7 mouse cellular contexts compared by ENCODE assay signal in genomic region chr13:46872194-46872593, GRCm38 (mm10). TPM values are rescaled to one million over a fixed set of nuclear protein-coding genes. Genes with fewer than 3 reads are reported as not detected.
DNase-seq lines count a peak whose midpoint lies in the region; ATAC-seq lines count a peak whose summit lies in the region.

No protein-coding gene starts in this region.

- H3K4me3 ChIP-seq in heart, embryonic 16.5 days (ENCODE audit: low read length) = no peak overlapping the region

- H3K27me3 ChIP-seq in heart, embryonic 16.5 days (ENCODE audit: control insufficient read depth, insufficient read depth, low read length) = no peaks in the 10 kb centered on the region

- H3K9ac ChIP-seq in heart, embryonic 16.5 days (ENCODE audit: low read length) = peak overlapping the region; percentile 38; the same call in 1 of the 2 replicates

- H3K4me2 ChIP-seq in heart, embryonic 16.5 days (ENCODE audit: low read depth, low read length) = peak overlapping the region; percentile 13; the same call in 1 of the 2 replicates

- peak; percentile 24 for DNase-seq in left cerebral cortex, postnatal 4 days
- DNase-seq in left cerebral cortex, adult 9 months (ENCODE audit: low spot score in 2 of 2) = no peak
- DNase-seq in kidney, postnatal 4 days = peak; percentile 32 to 59
- peak; percentile 29 for DNase-seq in retina, embryonic 14.5 days (ENCODE audit: low spot score)
- no peak for DNase-seq in cerebellum, adult 9-11 months
- DNase-seq in thymus, postnatal 10 days (ENCODE audit: low spot score in 2 of 2) = no peak

- ATAC-seq in heart, embryonic 16.5 days (replicated peaks; ENCODE audit: extremely low read depth, insufficient read depth, low FRiP score) = peak; percentile 68

- intact Hi-C loops in left cerebral cortex, postnatal 4 days (cut with DNase I) = no loop called here

- H3K27ac ChIP-seq in heart, embryonic 16.5 days (ENCODE audit: low read length) = peak overlapping the region; percentile 79

- H3K9me3 ChIP-seq in heart, embryonic 16.5 days (replicated peaks; ENCODE audit: control insufficient read depth, low read length) = no peaks in the 10 kb centered on the region

- peaks cover 40% of the 10 kb centered on the region for H3K4me1 ChIP-seq in heart, embryonic 16.5 days (ENCODE audit: control insufficient read depth, insufficient read depth, low read length)

- 32% methylated on average over 6 of the region's 6 CpGs for WGBS in heart, embryonic 16.5 days

- H3K36me3 ChIP-seq in heart, embryonic 16.5 days (ENCODE audit: control insufficient read depth, insufficient read depth) = no peaks in the 10 kb centered on the region

RNA-seq across cellular contexts. Expression of gene Kif13a, which starts 57.5 kb away (rescaled TPM):
- 10 to 100 TPM; 30.8 to 30.9 TPM for total RNA-seq in left cerebral cortex, postnatal 4 days (2021)
- 17.8 and 30.0 TPM in 2 replicates for polyA plus RNA-seq in heart, embryonic 16.5 days (2015; fragmentation: Nextera tagmentation; extraction: Ambion mirVana)

Comparison
In these comparisons a context has a peak if more than half of its experiments do, and no peak if none do; other contexts are left out.
1. DNase-seq: peak in left cerebral cortex, postnatal 4 days (single experiment), kidney, postnatal 4 days (2 of 2) and retina, embryonic 14.5 days (single experiment); none in left cerebral cortex, adult 9 months (0 of 2), cerebellum, adult 9-11 months (single experiment) and thymus, postnatal 10 days (0 of 2).